8 mouse cellular contexts compared by ENCODE assay signal in the genomic region with DNA sequence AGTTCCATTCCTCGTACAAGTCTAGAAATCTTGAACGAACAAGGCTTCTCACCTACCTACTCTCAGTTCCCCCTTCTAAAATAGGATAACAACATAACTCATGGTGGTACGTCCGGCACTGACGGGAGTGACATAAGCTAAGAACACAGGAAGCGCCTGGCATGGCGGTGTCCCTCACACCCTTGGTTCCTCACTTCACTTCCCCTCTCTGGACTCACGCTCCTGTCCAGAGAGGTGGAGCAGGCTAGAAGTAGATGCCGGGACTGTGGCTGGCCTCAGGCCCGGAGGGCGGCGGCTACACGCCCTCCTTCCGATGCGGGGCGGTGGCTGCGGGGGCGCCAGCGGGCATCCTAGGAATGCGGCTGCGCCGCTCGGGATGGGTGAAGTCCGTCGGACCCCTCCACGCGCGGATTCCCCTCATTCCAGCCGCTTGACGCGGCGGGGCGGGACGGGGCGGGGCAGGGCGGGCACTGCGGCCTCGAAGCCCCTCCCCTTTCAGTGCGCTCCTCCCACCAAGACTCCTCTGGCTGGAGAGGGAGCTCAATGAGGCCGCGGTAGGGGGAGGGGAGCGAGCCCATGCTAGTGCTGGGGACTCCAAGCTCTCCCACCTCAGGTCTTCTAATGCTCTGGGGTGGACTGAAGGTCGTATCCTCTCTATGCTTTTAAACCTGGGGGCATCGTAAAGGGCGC. TPM values are rescaled to one million over a fixed set of nuclear protein-coding genes. Genes with fewer than 3 reads are reported as not detected.
DNase-seq lines count a peak whose midpoint lies in the region; ATAC-seq and TF ChIP-seq lines count a peak whose summit lies in the region.

No protein-coding gene starts in this region.

- peak; percentile 44 for DNase-seq in right cerebral cortex, adult 18-20 months
- DNase-seq in right cerebral cortex, postnatal 36 days (ENCODE audit: low spot score in 2 of 2) = no peak
- DNase-seq in liver, embryonic 13.5 days = peak; percentile 79
- peak; percentile 76 for DNase-seq in naive thymus-derived CD4-positive, alpha-beta T cell, adult 2 months (ENCODE audit: low read depth)

- no peak for TF ChIP-seq POLR2A in cortical plate, adult 2 months (IDR thresholded peaks at IDR 0.05; ENCODE audit: extremely low read depth, insufficient read depth, low read length)

- ATAC-seq in granulocyte monocyte progenitor cell, adult 5-6 weeks (replicated peaks; ENCODE audit: poor library complexity, severe bottlenecking) = peak; percentile 55
- peak; percentile 63 for ATAC-seq in intestine, postnatal 0 days
- ATAC-seq in liver, embryonic 13.5 days (ENCODE audit: low read depth) = peak; percentile 60
- ATAC-seq in stomach, embryonic 16.5 days (ENCODE audit: insufficient read depth, low FRiP score) = peak; percentile 70

- peak overlapping the region; percentile 69 for H3K27ac ChIP-seq in cortical plate, adult 2 months (ENCODE audit: insufficient read depth, low read length)
- peak overlapping the region; percentile 83 for H3K27ac ChIP-seq in intestine, postnatal 0 days (ENCODE audit: low read depth, low read length)
- H3K27ac ChIP-seq in liver, embryonic 13.5 days = peak overlapping the region; percentile 95
- H3K27ac ChIP-seq in stomach, embryonic 16.5 days (ENCODE audit: low read length) = peak overlapping the region; percentile 91

- H3K4me3 ChIP-seq in cortical plate, adult 2 months (ENCODE audit: insufficient read depth, low read length) = peak overlapping the region; percentile 35
- peak overlapping the region; percentile 58 for H3K4me3 ChIP-seq in intestine, postnatal 0 days (ENCODE audit: low read depth, low read length)
- H3K4me3 ChIP-seq in liver, embryonic 13.5 days (replicated peaks) = peak overlapping the region; percentile 81
- peak overlapping the region; percentile 63 for H3K4me3 ChIP-seq in stomach, embryonic 16.5 days (replicated peaks; ENCODE audit: low read length)

- H3K36me3 ChIP-seq in intestine, postnatal 0 days (ENCODE audit: control insufficient read depth, insufficient read depth) = peaks cover 13% of the 10 kb centered on the region
- H3K36me3 ChIP-seq in liver, embryonic 13.5 days = peaks cover 19% of the 10 kb centered on the region
- H3K36me3 ChIP-seq in stomach, embryonic 16.5 days (ENCODE audit: control insufficient read depth, insufficient read depth, low read length) = no peaks in the 10 kb centered on the region

- H3K9me3 ChIP-seq in intestine, postnatal 0 days (ENCODE audit: control insufficient read depth) = no peaks in the 10 kb centered on the region
- H3K9me3 ChIP-seq in liver, embryonic 13.5 days (replicated peaks) = no peaks in the 10 kb centered on the region
- H3K9me3 ChIP-seq in stomach, embryonic 16.5 days (replicated peaks; ENCODE audit: control insufficient read depth, low read length) = no peaks in the 10 kb centered on the region

- H3K4me1 ChIP-seq in cortical plate, adult 2 months (ENCODE audit: control insufficient read depth, insufficient read depth, low read length) = peaks cover 4% of the 10 kb centered on the region; the same call in 1 of the 2 replicates
- peaks cover 11% of the 10 kb centered on the region for H3K4me1 ChIP-seq in intestine, postnatal 0 days (replicated peaks; ENCODE audit: control insufficient read depth, insufficient read depth, low read length)
- peaks cover 77% of the 10 kb centered on the region for H3K4me1 ChIP-seq in liver, embryonic 13.5 days (replicated peaks)
- H3K4me1 ChIP-seq in stomach, embryonic 16.5 days (ENCODE audit: control insufficient read depth, insufficient read depth, low read length) = peaks cover 51% of the 10 kb centered on the region

- H3K27me3 ChIP-seq in intestine, postnatal 0 days (replicated peaks; ENCODE audit: control insufficient read depth, insufficient read depth, low read length) = no peaks in the 10 kb centered on the region
- H3K27me3 ChIP-seq in liver, embryonic 13.5 days = no peaks in the 10 kb centered on the region
- H3K27me3 ChIP-seq in stomach, embryonic 16.5 days (ENCODE audit: control insufficient read depth, insufficient read depth, low read length) = no peaks in the 10 kb centered on the region

- no peak for TF ChIP-seq CTCF in cortical plate, adult 2 months (IDR thresholded peaks at IDR 0.05; ENCODE audit: extremely low read depth, insufficient read depth, low read length)
- 0 out of 2 replicates have a peak, but pooled peaks have one; percentile 18 for TF ChIP-seq CTCF in intestine, postnatal 0 days (IDR thresholded peaks at IDR 0.05; ENCODE audit: low read depth)

- H3K4me2 ChIP-seq in intestine, postnatal 0 days (replicated peaks; ENCODE audit: low read depth) = peak overlapping the region; percentile 89
- H3K4me2 ChIP-seq in liver, embryonic 13.5 days = peak overlapping the region; percentile 98
- peak overlapping the region; percentile 87 for H3K4me2 ChIP-seq in stomach, embryonic 16.5 days (ENCODE audit: low read depth, low read length)

- WGBS in intestine, postnatal 0 days = under 1% methylated on average over 37 of the region's 45 CpGs
- under 1% methylated on average over 44 of the region's 45 CpGs for WGBS in liver, embryonic 13.5 days (ENCODE audit: insufficient replicate concordance)
- WGBS in stomach, embryonic 16.5 days = 1% methylated on average over 37 of the region's 45 CpGs

- peak overlapping the region; percentile 38; the same call in 1 of the 2 replicates for H3K9ac ChIP-seq in intestine, postnatal 0 days (ENCODE audit: low read depth, low read length)
- peak overlapping the region; percentile 84 for H3K9ac ChIP-seq in liver, embryonic 13.5 days
- H3K9ac ChIP-seq in stomach, embryonic 16.5 days (ENCODE audit: low read length) = peak overlapping the region; percentile 78

RNA-seq across cellular contexts. Expression of a gene that starts 3.6 kb away (rescaled TPM):
- polyA plus RNA-seq in cortical plate, adult 2 months (2012; rRNA removed) = 17.7 and 19.0 TPM in 2 replicates
- total RNA-seq in granulocyte monocyte progenitor cell, adult 5-6 weeks (2014; fragmentation: Nextera tagmentation) = 21.2 and 22.1 TPM in 2 replicates
- total RNA-seq in granulocyte monocyte progenitor cell, adult 5-6 weeks (2017) = 9.7 and 14.8 TPM in 2 replicates
- polyA plus RNA-seq in intestine, postnatal 0 days (2015; fragmentation: Nextera tagmentation; extraction: Ambion mirVana) = 27.7 and 28.3 TPM in 2 replicates
- 18.3 and 23.0 TPM in 2 replicates for polyA plus RNA-seq in liver, embryonic 13.5 days (2015; fragmentation: Nextera tagmentation; extraction: Ambion mirVana)
- 70.5 and 74.3 TPM in 2 replicates for polyA plus RNA-seq in stomach, embryonic 16.5 days (2015; fragmentation: Nextera tagmentation; extraction: Ambion mirVana)

RNA-seq across cellular contexts. Expression of a gene that starts 23.1 kb away (rescaled TPM):
- 66.1 and 68.9 TPM in 2 replicates for polyA plus RNA-seq in cortical plate, adult 2 months (2012; rRNA removed)
- 37.3 and 40.0 TPM in 2 replicates for total RNA-seq in granulocyte monocyte progenitor cell, adult 5-6 weeks (2014; fragmentation: Nextera tagmentation)
- 26.0 and 35.6 TPM in 2 replicates for total RNA-seq in granulocyte monocyte progenitor cell, adult 5-6 weeks (2017)
- 20.6 and 23.8 TPM in 2 replicates for polyA plus RNA-seq in intestine, postnatal 0 days (2015; fragmentation: Nextera tagmentation; extraction: Ambion mirVana)
- 12.9 and 13.9 TPM in 2 replicates for polyA plus RNA-seq in liver, embryonic 13.5 days (2015; fragmentation: Nextera tagmentation; extraction: Ambion mirVana)
- 20.6 and 24.2 TPM in 2 replicates for polyA plus RNA-seq in stomach, embryonic 16.5 days (2015; fragmentation: Nextera tagmentation; extraction: Ambion mirVana)

RNA-seq across cellular contexts. Expression of a gene that starts 25.1 kb away (rescaled TPM):
- polyA plus RNA-seq in cortical plate, adult 2 months (2012; rRNA removed) = 80.5 and 82.5 TPM in 2 replicates
- 23.8 and 31.7 TPM in 2 replicates for total RNA-seq in granulocyte monocyte progenitor cell, adult 5-6 weeks (2014; fragmentation: Nextera tagmentation)
- total RNA-seq in granulocyte monocyte progenitor cell, adult 5-6 weeks (2017) = 33.2 and 38.1 TPM in 2 replicates
- 64.8 and 64.9 TPM in 2 replicates for polyA plus RNA-seq in intestine, postnatal 0 days (2015; fragmentation: Nextera tagmentation; extraction: Ambion mirVana)
- polyA plus RNA-seq in liver, embryonic 13.5 days (2015; fragmentation: Nextera tagmentation; extraction: Ambion mirVana) = 37.1 and 41.6 TPM in 2 replicates
- polyA plus RNA-seq in stomach, embryonic 16.5 days (2015; fragmentation: Nextera tagmentation; extraction: Ambion mirVana) = 106 and 107 TPM in 2 replicates

Comparison
In these comparisons a context has a peak if more than half of its experiments do, and no peak if none do; other contexts are left out.
1. DNase-seq: peak in right cerebral cortex, adult 18-20 months (single experiment), liver, embryonic 13.5 days (single experiment) and naive thymus-derived CD4-positive, alpha-beta T cell, adult 2 months (single experiment); none in right cerebral cortex, postnatal 36 days (0 of 2).
2. Peak in every context shown above with its lines, with median percentiles within 50 percentile points of each other: H3K27ac ChIP-seq, H3K4me3 ChIP-seq, ATAC-seq, H3K4me2 ChIP-seq and H3K9ac ChIP-seq.